Mouse (Mus musculus) midbrain, embryonic 15.5 days (tissue): ENCODE data around the gene Iqgap3. TPM values are rescaled to one million over a fixed set of nuclear protein-coding genes. Genes with fewer than 3 reads are reported as not detected.

ENCODE experiments used
- ATAC-seq: fragments of 200-750 bp; cut with Nextera tagmentation; replicated peaks from 2 replicates; pipeline ENCODE4 v1.8.0; 2017; ENCODE audit warnings: moderate TSS enrichment
- H3K27ac ChIP-seq: fragments of 300-500 bp; sonication (generic); 2 replicates; pipeline ENCODE4 v1.5.1; 2015; ENCODE audit warnings: mild to moderate bottlenecking, inconsistent platforms
- H3K27me3 ChIP-seq: fragments of 300-500 bp; sonication (generic); replicated peaks from 2 replicates; pipeline ENCODE4 v1.6.1; 2015; ENCODE audit warnings: inconsistent platforms
- H3K36me3 ChIP-seq: fragments of 300-500 bp; sonication (generic); replicated peaks from 2 replicates; pipeline ENCODE4 v1.6.1; 2015; ENCODE audit warnings: inconsistent platforms
- H3K4me1 ChIP-seq: fragments of 300-500 bp; sonication (generic); 2 replicates; pipeline ENCODE4 v1.6.1; 2015; ENCODE audit warnings: inconsistent platforms
- H3K4me2 ChIP-seq: fragments of 300-500 bp; sonication (generic); 2 replicates; pipeline ENCODE4 v1.6.1; 2015; ENCODE audit warnings: inconsistent platforms, mild to moderate bottlenecking, moderate library complexity
- H3K4me3 ChIP-seq: fragments of 300-500 bp; sonication (generic); 2 replicates; pipeline ENCODE4 v1.5.1; 2015; ENCODE audit warnings: mild to moderate bottlenecking, inconsistent platforms
- H3K9ac ChIP-seq: fragments of 300-500 bp; sonication (generic); 2 replicates; pipeline ENCODE4 v1.6.1; 2015; ENCODE audit warnings: mild to moderate bottlenecking, inconsistent platforms
- H3K9me3 ChIP-seq: fragments of 300-500 bp; sonication (generic); 2 replicates; pipeline ENCODE4 v1.6.1; 2016; ENCODE audit warnings: inconsistent platforms
- WGBS: fragments of 180-500 bp; shearing (Covaris S2); methylation state at CpG from one replicate; pipeline ENCODE4 v1.1.7; 2015; ENCODE audit warnings: mixed read lengths; 5-methylcytosine and 5-hydroxymethylcytosine counted together
- polyA plus RNA-seq: library from polyadenylated mRNA; unstranded; fragments of >200 nt; fragmentation: Nextera tagmentation; extraction: Ambion mirVana; gene quantifications from 2 replicates; pipeline ENCODE4 v1.2.1, GENCODE M21; 2015

Gene Iqgap3
- polyA plus RNA-seq, 1 experiment from 2014 or later = 2.7 TPM

DNA sequence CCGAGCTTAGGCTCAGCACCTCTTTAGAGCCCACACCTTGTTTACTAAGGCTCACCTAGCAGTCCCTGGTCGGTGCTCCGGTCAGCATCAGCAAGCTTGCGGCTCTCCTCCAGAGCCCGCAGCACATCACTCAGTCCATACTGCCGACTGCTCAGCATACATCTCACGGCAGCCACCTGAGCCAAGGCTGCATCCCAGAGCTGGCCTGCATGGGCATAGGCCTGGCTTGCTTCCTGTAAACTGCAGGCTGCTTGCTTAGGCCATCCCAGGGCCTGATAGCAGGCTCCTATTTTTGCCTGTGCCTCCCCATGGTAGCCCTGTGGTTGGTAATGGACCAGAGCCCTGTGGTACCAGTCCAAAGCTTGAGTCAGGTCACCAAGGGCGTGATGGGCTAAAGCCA lies 7.0 kb upstream of the Iqgap3 start:
- ATAC-seq = no peak
- Histone ChIP-seq H3K36me3 (no peaks in the 10 kb centered on the region), H3K9ac (no peak overlapping the region), H3K4me1 (no peaks in the 10 kb centered on the region), H3K4me3 (no peak overlapping the region), H3K9me3 (no peaks in the 10 kb centered on the region), H3K4me2 (no peak overlapping the region), H3K27me3 (0 out of 2 replicates have a peak, but pooled peaks cover 3% of the 10 kb centered on the region), H3K27ac (no peak overlapping the region)
- 77% methylated on average over 8 of the region's 8 CpGs for WGBS

GRCm38 (mm10) chr3:88077441-88077840 lies 4.3 kb upstream of the Iqgap3 start:
- ATAC-seq = no peak
- H3K4me1 ChIP-seq = peaks cover 10% of the 10 kb centered on the region
- H3K27me3 ChIP-seq = no peaks in the 10 kb centered on the region
- H3K4me3 ChIP-seq = no peak overlapping the region
- WGBS = 35% methylated on average over 8 of the region's 8 CpGs
- no peak overlapping the region for H3K9ac ChIP-seq
- H3K9me3 ChIP-seq = no peaks in the 10 kb centered on the region
- H3K36me3 ChIP-seq = no peaks in the 10 kb centered on the region
- H3K4me2 ChIP-seq = no peak overlapping the region
- no peak overlapping the region for H3K27ac ChIP-seq

DNA sequence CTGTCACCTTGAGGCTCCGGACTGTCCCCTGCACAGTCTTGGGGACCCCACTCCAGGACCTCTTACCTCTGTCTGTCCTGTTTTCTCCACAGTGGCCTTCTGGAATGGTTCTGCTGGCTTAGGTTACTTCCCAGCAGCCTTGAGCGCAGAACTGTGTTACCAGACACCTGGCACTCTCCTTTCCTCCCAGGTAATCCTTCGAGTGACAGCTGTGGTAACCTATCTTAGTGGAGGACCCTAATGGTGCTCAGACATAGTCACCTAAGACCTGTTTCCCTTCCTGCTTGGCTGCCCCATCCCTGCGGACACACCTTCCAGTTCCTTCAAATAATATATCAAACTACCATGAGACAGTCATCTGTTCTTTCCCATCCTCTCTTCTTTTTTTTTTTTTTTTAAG lies 3.6 kb upstream of the Iqgap3 start, which contains the start of gene Ttc24:
Ttc24 (minus strand) TSS at position 101 of the 400 bp plus-strand sequence.
- H3K36me3 ChIP-seq = no peaks in the 10 kb centered on the region
- no peaks in the 10 kb centered on the region for H3K27me3 ChIP-seq
- H3K4me3 ChIP-seq = no peak within 1 kb of the TSS
- H3K4me2 ChIP-seq = no peak within 1 kb of the TSS
- H3K9me3 ChIP-seq = no peaks in the 10 kb centered on the region
- 82% methylated on average over 4 of the region's 4 CpGs for WGBS
- no peak within 1 kb of the TSS for H3K9ac ChIP-seq
- H3K4me1 ChIP-seq = peaks cover 10% of the 10 kb centered on the region
- no peak within 1 kb of the TSS for H3K27ac ChIP-seq
- ATAC-seq = no peak

- 2% methylated on average over 13 of the region's 13 CpGs for WGBS
- H3K9ac ChIP-seq = no peak overlapping the region
Measured at GRCm38 (mm10) chr3:88082224-88082618, 450 bp downstream of the Iqgap3 start.

DNA sequence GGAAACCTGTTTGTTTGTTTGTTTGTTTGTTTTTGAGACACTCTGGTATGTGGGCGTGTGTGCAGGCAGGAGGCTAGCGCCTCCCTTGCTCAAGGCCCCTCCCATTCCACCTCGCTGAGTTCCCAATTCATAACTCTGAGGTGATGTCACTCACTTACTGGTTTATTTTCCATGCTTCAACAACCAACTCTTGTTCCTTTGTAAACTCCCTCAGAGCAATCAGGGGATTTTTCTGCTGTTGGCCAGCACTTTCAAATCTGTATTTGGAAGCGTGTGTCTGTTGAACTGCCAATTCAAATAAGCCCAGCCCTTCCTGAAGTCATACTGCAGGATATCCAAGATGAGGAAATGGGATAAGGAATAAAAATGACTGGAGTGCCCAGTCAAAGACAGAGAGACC lies 892 bp downstream of the Iqgap3 start:
- no peaks in the 10 kb centered on the region for H3K36me3 ChIP-seq
- no peaks in the 10 kb centered on the region for H3K27me3 ChIP-seq
- 15% methylated on average over 4 of the region's 4 CpGs for WGBS
- H3K4me3 ChIP-seq = no peak overlapping the region
- no peaks in the 10 kb centered on the region for H3K9me3 ChIP-seq
- no peak overlapping the region for H3K27ac ChIP-seq
- no peak for ATAC-seq
- H3K4me1 ChIP-seq = peaks cover 10% of the 10 kb centered on the region
- H3K9ac ChIP-seq = no peak overlapping the region
- H3K4me2 ChIP-seq = no peak overlapping the region; the same call in 1 of the 2 replicates

More at GRCm38 (mm10) chr3:88082224-88082618, 450 bp downstream of the Iqgap3 start:
- H3K27ac ChIP-seq = no peak overlapping the region
- H3K4me3 ChIP-seq = peak overlapping the region; percentile 47
- peak; percentile 24; the same call in 1 of the 2 replicates for ATAC-seq
- H3K9me3 ChIP-seq = no peaks in the 10 kb centered on the region
- H3K4me1 ChIP-seq = peaks cover 10% of the 10 kb centered on the region
- no peaks in the 10 kb centered on the region for H3K27me3 ChIP-seq
- peak overlapping the region; percentile 94 for H3K4me2 ChIP-seq
- no peaks in the 10 kb centered on the region for H3K36me3 ChIP-seq

DNA sequence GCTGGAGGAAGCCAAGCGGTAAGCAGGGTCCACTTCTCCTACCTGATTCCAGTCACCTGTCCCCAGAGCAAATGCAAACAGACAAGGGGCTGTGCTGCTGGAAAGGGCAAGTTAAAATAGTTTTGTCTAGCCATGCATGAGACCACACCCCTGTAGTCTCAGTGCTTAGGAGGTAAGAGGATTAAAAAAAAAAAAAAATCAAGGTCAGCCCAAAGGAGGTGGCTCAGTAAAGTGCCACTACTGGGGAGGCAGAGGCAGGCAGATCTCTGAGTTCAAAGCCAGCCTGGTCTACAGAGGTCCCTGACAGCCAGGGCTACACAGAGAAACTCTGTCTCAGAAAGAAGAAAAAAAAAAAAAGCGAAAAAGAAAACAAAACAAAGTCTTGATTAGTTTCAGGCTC lies 2.2 kb downstream of the Iqgap3 start:
- Histone ChIP-seq H3K4me2 (no peak overlapping the region), H3K27ac (no peak overlapping the region), H3K9me3 (no peaks in the 10 kb centered on the region), H3K4me1 (peaks cover 10% of the 10 kb centered on the region), H3K9ac (no peak overlapping the region), H3K4me3 (no peak overlapping the region), H3K36me3 (no peaks in the 10 kb centered on the region), H3K27me3 (no peaks in the 10 kb centered on the region)
- ATAC-seq = no peak
- WGBS = 96% methylated on average over 2 of the region's 2 CpGs

GRCm38 (mm10) chr3:88085459-88085858 lies 3.7 kb downstream of the Iqgap3 start:
- Histone ChIP-seq H3K9ac (no peak overlapping the region), H3K9me3 (no peaks in the 10 kb centered on the region), H3K4me1 (peaks cover 10% of the 10 kb centered on the region), H3K36me3 (no peaks in the 10 kb centered on the region), H3K4me3 (no peak overlapping the region), H3K27me3 (no peaks in the 10 kb centered on the region), H3K4me2 (no peak overlapping the region), H3K27ac (no peak overlapping the region)
- 88% methylated on average over 5 of the region's 9 CpGs for WGBS
- no peak for ATAC-seq

DNA sequence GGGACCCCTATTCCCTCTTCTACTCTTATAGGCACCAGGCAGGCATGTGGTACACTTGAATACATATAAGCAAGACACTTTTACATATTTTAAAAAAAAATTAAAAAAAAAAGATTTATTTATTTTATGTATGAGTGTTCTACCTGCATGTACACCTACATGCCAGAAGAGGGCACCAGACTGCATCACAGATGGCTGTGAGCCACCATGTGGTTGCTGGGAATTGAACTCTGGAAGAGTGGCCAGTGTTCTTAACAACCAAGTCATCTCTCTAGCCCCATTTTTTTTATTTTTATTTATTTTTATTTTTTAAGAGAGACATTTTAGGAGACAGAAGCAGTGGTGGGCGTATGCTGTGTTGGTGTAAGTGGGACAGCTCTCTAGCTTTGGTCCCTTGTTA lies 5.9 kb downstream of the Iqgap3 start:
- no peak overlapping the region for H3K4me3 ChIP-seq
- H3K36me3 ChIP-seq = no peaks in the 10 kb centered on the region
- H3K4me1 ChIP-seq = no peaks in the 10 kb centered on the region; the same call in 1 of the 2 replicates
- H3K9ac ChIP-seq = no peak overlapping the region
- 85% methylated on average over 1 of the region's 1 CpGs for WGBS
- H3K27ac ChIP-seq = no peak overlapping the region
- no peak overlapping the region for H3K4me2 ChIP-seq
- no peaks in the 10 kb centered on the region for H3K27me3 ChIP-seq
- H3K9me3 ChIP-seq = no peaks in the 10 kb centered on the region
- no peak for ATAC-seq

GRCm38 (mm10) chr3:88090106-88090505 lies 8.3 kb downstream of the Iqgap3 start:
- WGBS = 91% methylated on average over 7 of the region's 7 CpGs
- H3K9ac ChIP-seq = no peak overlapping the region
- H3K4me3 ChIP-seq = no peak overlapping the region
- no peaks in the 10 kb centered on the region for H3K9me3 ChIP-seq
- H3K4me2 ChIP-seq = no peak overlapping the region
- no peaks in the 10 kb centered on the region for H3K4me1 ChIP-seq
- no peaks in the 10 kb centered on the region for H3K27me3 ChIP-seq
- H3K27ac ChIP-seq = no peak overlapping the region
- H3K36me3 ChIP-seq = no peaks in the 10 kb centered on the region
- ATAC-seq = no peak

- no peak for ATAC-seq
- WGBS = 96% methylated on average over 6 of the region's 6 CpGs
- no peaks in the 10 kb centered on the region for H3K36me3 ChIP-seq
- no peaks in the 10 kb centered on the region for H3K4me1 ChIP-seq
- no peaks in the 10 kb centered on the region for H3K9me3 ChIP-seq
- H3K9ac ChIP-seq = no peak overlapping the region
- H3K27me3 ChIP-seq = no peaks in the 10 kb centered on the region
- no peak overlapping the region for H3K4me2 ChIP-seq
- no peak overlapping the region for H3K27ac ChIP-seq
- H3K4me3 ChIP-seq = no peak overlapping the region
Measured at GRCm38 (mm10) chr3:88090616-88091015, 8.8 kb downstream of the Iqgap3 start.

DNA sequence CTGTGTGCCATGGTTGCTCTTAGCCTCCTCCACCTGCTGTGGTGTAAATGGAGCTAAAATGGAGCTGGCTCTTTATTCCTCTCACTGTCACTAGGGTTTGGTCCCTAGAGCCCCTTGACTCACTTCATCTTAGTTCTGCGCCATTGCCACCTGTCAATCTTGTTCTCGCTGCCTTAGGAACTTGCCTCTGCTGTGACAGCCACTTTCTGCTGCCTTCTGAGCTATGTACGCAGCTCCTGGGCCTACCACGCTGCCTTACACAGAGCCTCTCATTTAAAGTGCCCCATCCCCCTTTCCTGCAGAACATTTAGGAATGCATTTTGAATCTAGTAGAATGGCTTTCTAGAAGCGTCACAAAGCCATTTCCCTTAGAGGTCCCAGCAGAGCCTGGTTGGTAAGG lies 12.4 kb downstream of the Iqgap3 start:
- Histone ChIP-seq H3K4me1 (no peaks in the 10 kb centered on the region), H3K9me3 (no peaks in the 10 kb centered on the region), H3K36me3 (no peaks in the 10 kb centered on the region), H3K4me2 (no peak overlapping the region), H3K27ac (no peak overlapping the region), H3K9ac (no peak overlapping the region), H3K4me3 (no peak overlapping the region), H3K27me3 (no peaks in the 10 kb centered on the region)
- 79% methylated on average over 5 of the region's 5 CpGs for WGBS
- no peak for ATAC-seq

GRCm38 (mm10) chr3:88097666-88098065 lies 15.9 kb downstream of the Iqgap3 start:
- no peaks in the 10 kb centered on the region for H3K27me3 ChIP-seq
- H3K9ac ChIP-seq = no peak overlapping the region
- no peak for ATAC-seq
- H3K4me1 ChIP-seq = no peaks in the 10 kb centered on the region
- H3K4me2 ChIP-seq = no peak overlapping the region
- no peak overlapping the region for H3K27ac ChIP-seq
- no peak overlapping the region for H3K4me3 ChIP-seq
- H3K9me3 ChIP-seq = no peaks in the 10 kb centered on the region
- 90% methylated on average over 6 of the region's 6 CpGs for WGBS
- no peaks in the 10 kb centered on the region for H3K36me3 ChIP-seq

DNA sequence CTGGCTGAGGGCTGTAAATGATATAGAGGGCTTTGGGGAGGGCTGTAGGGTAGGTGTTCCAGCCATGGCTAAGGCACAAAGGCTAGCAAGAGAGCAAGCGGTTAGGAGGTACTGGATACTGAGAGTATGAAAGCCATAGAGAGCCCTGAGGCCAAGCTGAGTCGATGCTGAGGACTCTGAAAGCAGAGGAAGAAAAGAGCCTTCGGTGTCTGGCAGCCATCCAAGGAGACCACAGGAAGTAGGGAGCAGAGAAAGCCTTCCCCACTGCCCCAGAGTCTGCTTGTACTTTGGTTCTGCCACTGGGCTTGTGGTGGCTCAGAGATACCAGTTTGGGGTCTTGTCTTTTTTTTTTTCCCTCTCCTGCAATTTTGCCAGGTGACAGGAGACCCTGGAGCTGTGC lies 18.5 kb downstream of the Iqgap3 start:
- Histone ChIP-seq H3K9me3 (no peaks in the 10 kb centered on the region), H3K36me3 (no peaks in the 10 kb centered on the region), H3K9ac (no peak overlapping the region), H3K4me3 (no peak overlapping the region), H3K4me2 (no peak overlapping the region), H3K27me3 (no peaks in the 10 kb centered on the region), H3K27ac (no peak overlapping the region), H3K4me1 (no peaks in the 10 kb centered on the region)
- ATAC-seq = no peak
- 66% methylated on average over 3 of the region's 3 CpGs for WGBS
